Mouse (Mus musculus): ENCODE results near the gene Pde4c. TPM values are rescaled to one million over a fixed set of nuclear protein-coding genes. Genes with fewer than 3 reads are reported as not detected.

The Pde4c gene
- polyA plus RNA-seq, 1 experiment from 2014 or later, result 1.4 TPM

DNA sequence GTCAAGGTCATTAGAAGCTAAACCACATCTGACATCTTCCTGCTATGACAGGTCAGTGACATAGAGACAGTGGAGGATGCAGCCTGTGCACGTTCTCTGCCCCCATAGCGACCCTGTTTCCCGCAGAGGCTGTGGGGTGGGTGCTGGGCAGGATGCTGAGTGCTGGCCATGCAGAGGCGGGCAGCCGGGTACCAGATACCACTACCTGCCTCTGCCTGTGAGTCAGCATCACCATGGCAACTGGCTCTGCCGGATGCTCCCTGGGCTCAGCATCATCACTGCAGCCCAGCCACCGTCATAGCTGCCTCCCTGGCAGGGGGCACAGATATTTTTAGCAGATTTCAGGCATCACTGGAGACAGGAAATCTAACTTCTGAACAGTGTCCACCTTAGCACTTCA is 39.2 kb upstream of the Pde4c start:
- 47% methylated on average over 7 of the region's 7 CpGs for WGBS (ENCODE audit: insufficient replicate concordance)
- peaks cover 36% of the 10 kb centered on the region for H3K4me1 ChIP-seq (replicated peaks)
- H3K36me3 ChIP-seq (replicated peaks), result peaks cover 7% of the 10 kb centered on the region
- H3K27me3 ChIP-seq, result peaks cover 19% of the 10 kb centered on the region
- no peak overlapping the region for H3K4me3 ChIP-seq (replicated peaks)
- no peaks in the 10 kb centered on the region for H3K9me3 ChIP-seq (replicated peaks)
- H3K9ac ChIP-seq, result no peak overlapping the region
- H3K4me2 ChIP-seq, result no peak overlapping the region
- no peak for ATAC-seq (ENCODE audit: insufficient read depth)
- H3K27ac ChIP-seq (replicated peaks), result no peak overlapping the region

DNA sequence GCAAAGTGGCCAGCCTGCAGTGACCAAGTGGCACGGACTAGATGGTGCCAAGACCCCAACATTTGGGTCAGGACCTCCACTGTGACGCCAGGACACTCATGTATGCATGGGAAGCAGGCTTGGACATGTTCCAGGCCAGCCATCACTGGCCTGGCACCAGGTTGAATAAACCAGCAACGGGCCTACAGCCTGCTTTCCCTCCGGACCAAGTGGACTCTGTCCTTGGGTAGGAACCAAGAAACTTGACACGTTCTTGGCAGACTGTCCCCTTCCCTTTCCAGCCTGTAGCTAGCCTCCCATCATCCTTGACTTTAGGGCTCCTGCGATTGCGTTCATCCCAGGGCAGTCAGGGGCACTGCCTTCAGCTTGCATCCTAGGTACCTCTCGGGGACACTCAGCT is 35.9 kb upstream of the Pde4c start:
- Histone ChIP-seq H3K4me1 (replicated peaks) (peaks cover 14% of the 10 kb centered on the region), H3K9ac (no peak overlapping the region), H3K36me3 (replicated peaks) (no peaks in the 10 kb centered on the region), H3K4me3 (replicated peaks) (no peak overlapping the region), H3K4me2 (no peak overlapping the region), H3K27ac (replicated peaks) (no peak overlapping the region), H3K27me3 (peaks cover 35% of the 10 kb centered on the region), H3K9me3 (replicated peaks) (no peaks in the 10 kb centered on the region)
- 72% methylated on average over 8 of the region's 8 CpGs for WGBS (ENCODE audit: insufficient replicate concordance)
- ATAC-seq (ENCODE audit: insufficient read depth), result no peak

DNA sequence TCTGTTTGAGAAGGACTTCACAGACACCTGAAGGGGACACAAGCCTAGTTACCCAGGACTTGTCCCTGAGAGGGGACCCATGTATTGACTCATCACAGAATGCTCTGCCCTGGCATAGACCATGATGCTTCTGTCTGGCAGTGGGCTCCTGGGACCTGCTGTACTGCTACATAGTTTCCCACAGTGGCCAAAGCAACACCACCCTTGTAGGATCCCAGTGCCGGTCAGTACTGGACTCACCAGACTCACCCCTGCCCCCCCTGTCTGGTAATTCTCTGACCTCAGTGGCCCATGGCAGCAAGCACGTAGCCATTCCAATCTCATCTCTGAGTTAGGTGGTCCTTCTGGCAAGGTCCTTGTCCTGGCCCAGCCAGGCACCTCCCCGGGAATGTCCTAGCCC is 35.4 kb upstream of the Pde4c start:
- ATAC-seq (ENCODE audit: insufficient read depth), result no peak
- Histone ChIP-seq H3K9me3 (replicated peaks) (no peaks in the 10 kb centered on the region), H3K4me3 (replicated peaks) (no peak overlapping the region), H3K4me1 (replicated peaks) (peaks cover 15% of the 10 kb centered on the region), H3K27ac (replicated peaks) (no peak overlapping the region), H3K36me3 (replicated peaks) (no peaks in the 10 kb centered on the region), H3K27me3 (peaks cover 29% of the 10 kb centered on the region), H3K4me2 (no peak overlapping the region), H3K9ac (no peak overlapping the region)
- WGBS (ENCODE audit: insufficient replicate concordance), result 61% methylated on average over 3 of the region's 3 CpGs

DNA sequence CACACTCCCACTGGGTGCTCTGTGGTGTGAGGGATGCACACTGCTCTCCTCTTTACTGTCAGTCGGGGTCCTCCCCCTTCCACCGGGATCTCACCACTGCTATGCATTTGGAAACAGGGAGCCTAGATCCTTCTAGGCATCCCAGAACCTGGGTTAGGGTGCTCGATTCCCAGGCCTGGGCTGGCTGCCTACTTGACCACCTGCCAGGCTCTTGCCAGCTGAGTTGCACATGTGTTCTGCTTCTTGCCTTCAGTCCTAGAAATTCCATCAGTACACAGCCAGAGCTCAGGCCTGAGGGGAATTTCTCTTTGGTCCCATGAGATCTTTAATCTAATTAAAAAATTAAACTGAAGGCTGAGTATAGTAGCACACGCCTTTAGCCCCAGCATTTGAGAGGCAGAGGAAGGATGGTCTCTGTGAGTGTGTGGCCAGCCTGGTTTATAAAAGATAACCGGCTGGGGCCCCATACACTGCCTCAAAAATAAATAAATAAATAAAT is 33.6 kb upstream of the Pde4c start:
- no peaks in the 10 kb centered on the region for H3K36me3 ChIP-seq (replicated peaks)
- H3K9me3 ChIP-seq (replicated peaks), result no peaks in the 10 kb centered on the region
- 50% methylated on average over 5 of the region's 5 CpGs for whole genome bisulfite sequencing (ENCODE audit: insufficient replicate concordance)

DNA sequence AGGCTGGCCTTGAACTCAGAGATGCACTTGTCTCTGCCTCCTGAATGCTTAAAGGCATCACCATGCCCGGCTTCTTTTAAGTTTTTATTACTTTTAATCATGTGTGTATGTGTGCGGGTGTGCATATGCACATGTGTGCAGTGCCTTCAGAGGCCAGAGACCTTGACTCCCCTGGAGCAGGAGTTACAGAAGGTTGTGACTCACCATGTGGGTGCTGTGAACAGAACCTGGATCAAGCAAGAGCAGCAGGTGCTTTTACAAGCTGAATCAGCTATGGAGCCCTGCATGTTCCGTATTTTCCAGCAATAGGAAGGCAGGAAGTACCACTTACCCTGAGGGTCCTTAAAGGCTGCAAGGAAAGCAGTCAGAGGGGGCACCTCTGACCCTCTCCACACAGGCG is 32.3 kb upstream of the Pde4c start:
- peaks cover 39% of the 10 kb centered on the region for H3K4me1 ChIP-seq (replicated peaks)
- peaks cover 21% of the 10 kb centered on the region; the same call in 1 of the 2 replicates for H3K27me3 ChIP-seq
- WGBS (ENCODE audit: insufficient replicate concordance), result 72% methylated on average over 4 of the region's 4 CpGs
- no peaks in the 10 kb centered on the region for H3K9me3 ChIP-seq (replicated peaks)
- H3K36me3 ChIP-seq (replicated peaks), result no peaks in the 10 kb centered on the region
- no peak overlapping the region for H3K9ac ChIP-seq
- no peak overlapping the region for H3K27ac ChIP-seq (replicated peaks)
- no peak for ATAC-seq (ENCODE audit: insufficient read depth)
- H3K4me2 ChIP-seq, result peak overlapping the region; percentile 48; the same call in 1 of the 2 replicates
- H3K4me3 ChIP-seq (replicated peaks), result no peak overlapping the region

More for the DNA sequence above, 33.6 kb upstream of the Pde4c start:
- Histone ChIP-seq H3K27me3 (peaks cover 26% of the 10 kb centered on the region), H3K4me3 (replicated peaks) (no peak overlapping the region), H3K9ac (no peak overlapping the region), H3K4me1 (replicated peaks) (peaks cover 26% of the 10 kb centered on the region), H3K4me2 (no peak overlapping the region), H3K27ac (replicated peaks) (no peak overlapping the region)
- no peak for ATAC-seq (ENCODE audit: insufficient read depth)

DNA sequence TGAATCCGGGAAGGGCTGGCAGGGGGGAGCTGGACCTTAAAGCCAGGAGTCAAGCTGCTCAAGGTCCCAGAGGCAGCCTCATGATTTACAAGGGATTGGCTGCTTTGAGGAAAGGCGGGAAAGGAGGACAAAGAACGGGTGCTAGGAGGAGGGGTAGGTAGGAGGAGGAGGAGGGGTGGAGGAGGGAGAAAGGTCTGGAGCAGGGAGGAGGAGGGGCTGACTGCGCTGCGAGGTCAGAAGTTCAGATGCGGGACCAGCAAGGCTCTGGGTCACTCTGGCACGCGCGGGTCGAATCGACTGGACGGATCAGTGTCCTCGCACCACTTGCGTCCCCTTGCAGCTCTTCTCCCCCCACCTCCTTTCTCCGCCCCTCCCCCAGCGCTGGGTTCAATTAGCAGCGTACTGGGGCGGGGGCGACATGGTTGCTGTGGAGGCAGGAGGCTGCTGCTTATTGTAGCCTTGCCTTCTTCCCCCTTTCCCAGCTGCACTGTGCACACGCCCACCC is 31.7 kb upstream of the Pde4c start:
- Histone ChIP-seq H3K36me3 (replicated peaks) (no peaks in the 10 kb centered on the region), H3K27me3 (peaks cover 21% of the 10 kb centered on the region; the same call in 1 of the 2 replicates), H3K9me3 (replicated peaks) (no peaks in the 10 kb centered on the region), H3K9ac (no peak overlapping the region), H3K4me2 (peak overlapping the region; percentile 48), H3K4me1 (replicated peaks) (peaks cover 45% of the 10 kb centered on the region), H3K27ac (replicated peaks) (no peak overlapping the region), H3K4me3 (replicated peaks) (no peak overlapping the region)
- WGBS (ENCODE audit: insufficient replicate concordance), result 17% methylated on average over 19 of the region's 20 CpGs
- no peak for ATAC-seq (ENCODE audit: insufficient read depth)

DNA sequence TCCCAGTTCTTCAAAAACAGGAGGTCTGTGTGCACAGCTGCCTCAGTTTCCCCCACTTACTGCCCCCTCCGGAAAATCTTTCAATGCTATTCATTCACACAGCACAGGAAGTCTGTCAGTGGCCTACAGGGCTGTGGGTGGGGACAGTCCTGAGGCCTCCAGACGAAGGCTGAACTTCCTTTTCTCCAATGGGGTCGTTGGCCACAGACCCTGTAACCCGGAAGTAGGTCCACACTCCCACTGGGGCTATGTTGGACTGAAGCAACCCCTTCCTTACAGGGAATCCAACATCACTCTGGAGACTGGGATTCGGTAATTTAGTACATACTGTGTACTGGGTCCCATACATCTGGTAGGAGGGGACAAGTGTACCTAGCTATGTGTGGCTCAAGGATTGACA is 29.9 kb upstream of the Pde4c start:
- Histone ChIP-seq H3K36me3 (replicated peaks) (no peaks in the 10 kb centered on the region), H3K27me3 (peaks cover 21% of the 10 kb centered on the region; the same call in 1 of the 2 replicates), H3K9ac (no peak overlapping the region), H3K4me3 (replicated peaks) (no peak overlapping the region), H3K4me2 (no peak overlapping the region), H3K27ac (replicated peaks) (no peak overlapping the region), H3K9me3 (replicated peaks) (no peaks in the 10 kb centered on the region), H3K4me1 (replicated peaks) (peaks cover 62% of the 10 kb centered on the region)
- ATAC-seq (ENCODE audit: insufficient read depth), result no peak
- 24% methylated on average over 5 of the region's 5 CpGs for WGBS (ENCODE audit: insufficient replicate concordance)

DNA sequence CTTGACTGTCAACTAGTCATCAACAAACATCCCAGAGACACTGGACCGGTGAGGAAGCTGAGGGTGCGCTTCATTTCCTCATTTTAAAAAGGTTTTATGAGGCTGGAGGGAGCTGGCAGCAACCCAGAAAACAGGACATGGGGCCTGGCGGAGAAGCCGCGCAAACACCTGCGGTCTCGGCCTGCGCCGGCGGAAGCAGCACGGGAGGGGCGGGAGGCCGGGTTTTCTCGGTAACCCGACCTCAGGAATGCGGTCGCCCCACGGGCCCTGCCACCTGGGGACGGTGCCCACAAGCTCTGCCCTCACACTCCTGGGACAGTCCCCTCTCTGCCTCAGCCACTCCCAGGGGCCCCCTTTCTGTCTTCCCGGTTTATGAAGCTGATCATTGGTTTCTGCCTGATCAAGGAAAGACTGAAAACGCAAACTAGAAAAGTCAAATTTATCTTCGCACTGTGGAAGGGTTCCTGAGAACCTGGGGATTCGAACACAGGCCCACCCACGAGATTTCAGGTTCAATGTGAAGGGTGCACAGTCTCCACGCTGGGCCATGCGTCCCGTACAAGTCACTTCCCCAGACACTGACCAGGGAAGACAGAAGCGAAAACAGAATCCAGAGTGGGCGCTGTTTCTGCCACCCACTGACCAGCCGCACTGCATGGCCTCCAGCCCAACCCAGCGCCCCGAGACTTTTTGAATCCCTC is 28.1 kb upstream of the Pde4c start:
- peak overlapping the region; percentile 87 for H3K4me2 ChIP-seq
- WGBS (ENCODE audit: insufficient replicate concordance), result 18% methylated on average over 32 of the region's 32 CpGs
- peaks cover 74% of the 10 kb centered on the region for H3K4me1 ChIP-seq (replicated peaks)
- H3K9me3 ChIP-seq (replicated peaks), result no peaks in the 10 kb centered on the region
- H3K27me3 ChIP-seq, result peaks cover 14% of the 10 kb centered on the region; the same call in 1 of the 2 replicates
- no peak for ATAC-seq (ENCODE audit: insufficient read depth)
- no peaks in the 10 kb centered on the region for H3K36me3 ChIP-seq (replicated peaks)
- H3K4me3 ChIP-seq (replicated peaks), result peak overlapping the region; percentile 49
- H3K9ac ChIP-seq, result peak overlapping the region; percentile 74
- H3K27ac ChIP-seq (replicated peaks), result peak overlapping the region; percentile 95

DNA sequence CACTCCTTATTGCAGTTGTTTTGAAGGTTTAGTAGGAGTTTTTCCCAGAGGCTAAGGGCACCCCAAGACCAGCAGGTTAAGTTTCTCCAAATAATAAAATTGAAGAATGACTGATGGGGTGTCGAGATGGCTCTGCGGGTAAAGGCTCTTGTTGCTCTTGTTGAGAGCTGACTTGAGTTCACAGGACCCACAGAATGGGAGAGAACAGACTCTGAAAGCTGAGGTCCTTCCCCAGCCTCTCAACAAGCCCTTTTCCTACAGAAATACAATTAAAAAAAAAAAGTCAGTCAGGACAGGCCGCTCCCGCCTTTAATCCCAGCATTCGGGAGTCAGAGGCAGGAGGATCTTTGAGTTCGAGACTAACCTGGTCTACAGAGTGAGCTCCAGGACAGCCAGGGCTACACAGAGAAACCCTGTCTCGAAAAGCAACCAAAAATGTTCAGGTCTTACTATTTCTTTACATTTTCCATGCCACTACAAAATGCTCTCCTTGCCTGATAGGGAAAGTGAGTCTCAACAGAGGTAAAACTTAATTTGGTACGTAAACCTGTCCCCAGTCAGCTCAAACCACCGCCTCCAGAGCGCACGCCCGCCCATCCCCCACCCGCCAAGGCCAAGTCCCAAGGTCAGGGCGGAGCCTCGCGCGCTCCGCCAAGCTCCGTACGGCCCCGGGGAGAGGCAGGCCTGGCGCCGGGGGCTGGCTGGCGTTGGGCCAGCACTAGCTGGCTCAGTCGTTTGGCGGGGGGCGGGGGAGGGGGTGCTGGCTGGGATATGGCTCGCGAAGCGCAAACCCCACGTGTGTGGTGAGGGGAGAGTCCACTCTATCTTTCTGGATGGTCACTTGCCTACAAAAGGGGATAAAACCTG is 27.3 kb upstream of the Pde4c start:
- ATAC-seq (ENCODE audit: insufficient read depth), result peak; percentile 35
- 3% methylated on average over 31 of the region's 31 CpGs for WGBS (ENCODE audit: insufficient replicate concordance)
- peaks cover 13% of the 10 kb centered on the region; the same call in 1 of the 2 replicates for H3K27me3 ChIP-seq

DNA sequence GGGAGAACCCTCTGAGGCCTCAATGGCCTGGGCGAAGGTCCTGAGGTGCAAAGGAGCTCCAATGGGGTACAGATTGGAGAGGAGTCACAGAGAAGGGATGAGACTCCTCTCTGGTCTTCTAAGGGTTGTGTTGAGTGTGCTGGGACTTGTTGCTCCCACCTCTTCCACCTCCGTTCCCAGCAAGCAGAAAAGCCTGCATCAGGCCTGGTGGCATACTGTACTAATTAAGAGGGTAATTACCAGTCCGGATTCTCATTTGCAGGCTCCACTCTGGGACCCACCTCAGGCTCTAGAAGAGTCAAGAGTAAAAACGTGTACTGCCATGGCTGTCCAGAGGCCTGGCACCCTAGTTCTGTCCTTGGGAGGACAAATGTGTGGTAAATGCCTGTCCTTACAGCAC is 26.6 kb upstream of the Pde4c start:
- H3K36me3 ChIP-seq (replicated peaks), result no peaks in the 10 kb centered on the region
- no peak for ATAC-seq (ENCODE audit: insufficient read depth)
- H3K27ac ChIP-seq (replicated peaks), result peak overlapping the region; percentile 95
- 47% methylated on average over 4 of the region's 4 CpGs for WGBS (ENCODE audit: insufficient replicate concordance)
- H3K4me1 ChIP-seq (replicated peaks), result peaks cover 84% of the 10 kb centered on the region
- no peaks in the 10 kb centered on the region for H3K9me3 ChIP-seq (replicated peaks)
- H3K4me2 ChIP-seq, result peak overlapping the region; percentile 87
- peak overlapping the region; percentile 49 for H3K4me3 ChIP-seq (replicated peaks)
- H3K27me3 ChIP-seq, result peaks cover 6% of the 10 kb centered on the region; the same call in 1 of the 2 replicates
- H3K9ac ChIP-seq, result peak overlapping the region; percentile 74

More for the DNA sequence above, 27.3 kb upstream of the Pde4c start:
- Histone ChIP-seq H3K4me3 (replicated peaks) (peak overlapping the region; percentile 49), H3K9ac (peak overlapping the region; percentile 74), H3K4me2 (peak overlapping the region; percentile 87), H3K27ac (replicated peaks) (peak overlapping the region; percentile 95), H3K4me1 (replicated peaks) (peaks cover 82% of the 10 kb centered on the region), H3K36me3 (replicated peaks) (no peaks in the 10 kb centered on the region), H3K9me3 (replicated peaks) (no peaks in the 10 kb centered on the region)
